Mouse (Mus musculus) CH12.LX (cell line): ENCODE results near the gene Cox17. TPM values are rescaled to one million over a fixed set of nuclear protein-coding genes. Genes with fewer than 3 reads are reported as not detected.

Experiments used
- DNase-seq: peaks from one replicate; pipeline ENCODE4 v3.0.0-alpha.2; 2013; ENCODE audit errors: extremely low read depth
- H3K27ac ChIP-seq: 2 replicates; pipeline ENCODE4 v1.5.1; 2012; ENCODE audit warnings: low read depth, mild to moderate bottlenecking, control low read depth, moderate library complexity; ENCODE audit not compliant: insufficient read depth
- H3K27me3 ChIP-seq: replicated peaks from 2 replicates; pipeline ENCODE3; 2012; ENCODE audit warnings: inconsistent platforms
- H3K36me3 ChIP-seq, 2 experiments: replicated peaks in 1 of 2; 2 replicates each; pipeline versions ENCODE3 to v1.6.1; 2012; ENCODE audit warnings: inconsistent platforms in 1 of 2, low read length in 1 of 2, mild to moderate bottlenecking in 1 of 2, mixed read lengths in 1 of 2, moderate library complexity in 1 of 2; ENCODE audit not compliant: control insufficient read depth in 1 of 2, insufficient read depth in 1 of 2
- H3K4me1 ChIP-seq, 2 experiments: 2 replicates each; pipeline ENCODE4 v1.6.1; 2012; ENCODE audit warnings: inconsistent platforms in 1 of 2, moderate library complexity in 1 of 2; ENCODE audit not compliant: insufficient read depth in 2 of 2, control insufficient read depth in 1 of 2
- H3K4me2 ChIP-seq: 2 replicates; pipeline ENCODE4 v1.6.1; 2012; ENCODE audit warnings: low read depth, mild to moderate bottlenecking, control low read depth; ENCODE audit not compliant: poor library complexity, insufficient read depth, severe bottlenecking
- H3K4me3 ChIP-seq, 3 experiments: fragments of 150-350 bp in 1 of 3; sonication (generic) in 1 of 3; replicated peaks in 1 of 3; 2 replicates each; pipeline versions ENCODE3 to v1.5.1; 2011 to 2012; ENCODE audit warnings: low read depth in 2 of 3, low read length in 2 of 3, mild to moderate bottlenecking in 2 of 3, moderate library complexity in 2 of 3, control low read depth in 1 of 3, improper control_type of control experiment in 1 of 3, inconsistent platforms in 1 of 3, mixed read lengths in 1 of 3; ENCODE audit not compliant: poor library complexity in 1 of 3
- H3K79me2 ChIP-seq: replicated peaks from 2 replicates; pipeline ENCODE4 v1.6.1; 2012; ENCODE audit warnings: mild to moderate bottlenecking, moderate library complexity; ENCODE audit not compliant: control insufficient read depth, poor library complexity, insufficient read depth, severe bottlenecking; ENCODE audit errors: extremely low read depth
- H3K9ac ChIP-seq: 2 replicates; pipeline ENCODE4 v1.6.1; 2012; ENCODE audit warnings: low read depth, mild to moderate bottlenecking, control low read depth, moderate library complexity; ENCODE audit not compliant: insufficient read depth
- H3K9me3 ChIP-seq: replicated peaks from 2 replicates; pipeline ENCODE3; 2012; ENCODE audit warnings: low read length, inconsistent platforms, mixed read lengths
- CHD1 ChIP-seq: IDR thresholded peaks from 2 replicates; pipeline ENCODE4 v1.6.1; 2012; ENCODE audit warnings: low read depth, low read length, improper control_type of control experiment, inconsistent platforms
- CHD2 ChIP-seq: IDR thresholded peaks from 2 replicates; pipeline ENCODE4 v1.6.1; 2011; ENCODE audit warnings: low read length, improper control_type of control experiment
- CTCF ChIP-seq, 2 experiments: IDR thresholded peaks in 1 of 2; conservative IDR thresholded peaks in 1 of 2; 2 replicates each; pipeline ENCODE4 v1.5.1; 2011 to 2012; ENCODE audit warnings: low read depth in 2 of 2, low read length in 2 of 2, improper control_type of control experiment in 1 of 2, inconsistent platforms in 1 of 2, mild to moderate bottlenecking in 1 of 2, moderate library complexity in 1 of 2
- ELF1 ChIP-seq: IDR thresholded peaks from 2 replicates; pipeline ENCODE4 v1.6.1; 2014; ENCODE audit warnings: low read depth, mild to moderate bottlenecking, inconsistent platforms, low read length, improper control_type of control experiment
- EP300 ChIP-seq: IDR thresholded peaks from 2 replicates; pipeline ENCODE4 v1.6.1; 2011; ENCODE audit warnings: low read length, improper control_type of control experiment
- JUN ChIP-seq: IDR thresholded peaks from 2 replicates; pipeline ENCODE4 v1.6.1; 2011; ENCODE audit warnings: low read depth, mild to moderate bottlenecking, low read length, improper control_type of control experiment, moderate library complexity; ENCODE audit not compliant: insufficient read depth
- JUND ChIP-seq: conservative IDR thresholded peaks from 2 replicates; pipeline ENCODE4 v1.6.1; 2011; ENCODE audit warnings: low read depth, low read length, improper control_type of control experiment
- KAT2A ChIP-seq: IDR thresholded peaks from 2 replicates; pipeline ENCODE4 v1.6.1; 2012; ENCODE audit warnings: low read length, improper control_type of control experiment, inconsistent platforms; ENCODE audit not compliant: insufficient replicate concordance
- MAFK ChIP-seq: IDR thresholded peaks from 2 replicates; pipeline ENCODE4 v1.6.1; 2011; ENCODE audit warnings: low read length, improper control_type of control experiment; ENCODE audit not compliant: insufficient replicate concordance
- MAX ChIP-seq: IDR thresholded peaks from 2 replicates; pipeline ENCODE4 v1.6.1; 2011; ENCODE audit warnings: low read length, improper control_type of control experiment
- MAZ ChIP-seq: IDR thresholded peaks from 2 replicates; pipeline ENCODE4 v1.6.1; 2012; ENCODE audit warnings: low read depth, mild to moderate bottlenecking, inconsistent platforms, low read length, improper control_type of control experiment, moderate library complexity
- MEF2A ChIP-seq: IDR thresholded peaks from 2 replicates; pipeline ENCODE4 v1.6.1; 2014; ENCODE audit warnings: low read depth, mild to moderate bottlenecking, inconsistent platforms, low read length, improper control_type of control experiment, borderline replicate concordance
- MYC ChIP-seq: IDR thresholded peaks from 2 replicates; pipeline ENCODE4 v1.6.1; 2011; ENCODE audit warnings: low read depth, mild to moderate bottlenecking, improper control_type of control experiment, low read length
- NELFE ChIP-seq: IDR thresholded peaks from 2 replicates; pipeline ENCODE4 v1.6.1; 2011; ENCODE audit warnings: low read depth, low read length, improper control_type of control experiment
- NRF1 ChIP-seq: IDR thresholded peaks from 2 replicates; pipeline ENCODE4 v1.6.1; 2014; ENCODE audit warnings: low read depth, mild to moderate bottlenecking, inconsistent platforms, low read length, improper control_type of control experiment, moderate library complexity
- PAX5 ChIP-seq: IDR thresholded peaks from 2 replicates; pipeline ENCODE4 v1.6.1; 2012; ENCODE audit warnings: low read length, inconsistent platforms, mixed read lengths
- POLR2A ChIP-seq: IDR thresholded peaks from 2 replicates; pipeline ENCODE4 v1.6.1; 2011; ENCODE audit warnings: low read depth, mild to moderate bottlenecking, improper control_type of control experiment, low read length
- POLR2AphosphoS2 ChIP-seq: IDR thresholded peaks from 2 replicates; pipeline ENCODE4 v1.6.1; 2011; ENCODE audit warnings: low read depth, low read length, improper control_type of control experiment
- RAD21 ChIP-seq: IDR thresholded peaks from 2 replicates; pipeline ENCODE4 v1.6.1; 2011; ENCODE audit warnings: low read depth, mild to moderate bottlenecking, low read length, improper control_type of control experiment, moderate library complexity
- RCOR1 ChIP-seq: conservative IDR thresholded peaks from 2 replicates; pipeline ENCODE4 v1.6.1; 2012; ENCODE audit warnings: low read depth, mild to moderate bottlenecking, inconsistent platforms, low read length, improper control_type of control experiment
- SMC3 ChIP-seq: IDR thresholded peaks from 2 replicates; pipeline ENCODE4 v1.6.1; 2011; ENCODE audit warnings: low read depth, low read length, improper control_type of control experiment
- TBP ChIP-seq: conservative IDR thresholded peaks from 2 replicates; pipeline ENCODE4 v1.6.1; 2011; ENCODE audit warnings: low read depth, low read length, improper control_type of control experiment
- TCF12 ChIP-seq: IDR thresholded peaks from 2 replicates; pipeline ENCODE4 v1.6.1; 2014; ENCODE audit warnings: low read depth, mild to moderate bottlenecking, inconsistent platforms, low read length, improper control_type of control experiment
- UBTF ChIP-seq: IDR thresholded peaks from 2 replicates; pipeline ENCODE4 v1.6.1; 2012; ENCODE audit warnings: low read depth, mild to moderate bottlenecking, inconsistent platforms, low read length, improper control_type of control experiment, moderate library complexity
- USF1 ChIP-seq: IDR thresholded peaks from 2 replicates; pipeline ENCODE4 v1.6.1; 2014; ENCODE audit warnings: low read depth, mild to moderate bottlenecking, inconsistent platforms, low read length, improper control_type of control experiment
- USF2 ChIP-seq: conservative IDR thresholded peaks from 2 replicates; pipeline ENCODE4 v1.6.1; 2011; ENCODE audit warnings: low read depth, low read length, improper control_type of control experiment
- ZC3H11A ChIP-seq: IDR thresholded peaks from 2 replicates; pipeline ENCODE4 v1.6.1; 2012; ENCODE audit warnings: low read depth, mild to moderate bottlenecking, inconsistent platforms, low read length, improper control_type of control experiment
- ZNF384 ChIP-seq: IDR thresholded peaks from 2 replicates; pipeline ENCODE4 v1.6.1; 2012; ENCODE audit warnings: low read depth, low read length, improper control_type of control experiment, inconsistent platforms
- dilution Hi-C: fragments of 300-500 bp; cut with MboI; formaldehyde crosslinking; loops from 2 replicates; pipeline ENCODE4 v1.14.3; 2020; ENCODE audit warnings: low sequenced_read_pairs; ENCODE audit not compliant: extremely low pct_unique_long_range_greater_than_20kb, extremely low pct_ligation_motif_present
- in situ Hi-C: fragments of 300-500 bp; cut with MboI; formaldehyde crosslinking; loops from 3 replicates; pipeline ENCODE4 v1.14.3; 2019; ENCODE audit warnings: low sequenced_read_pairs, low pct_ligation_motif_present, low pct_unique_long_range_greater_than_20kb, mixed read lengths
- polyA plus RNA-seq: library from polyadenylated mRNA; unstranded; fragments of >175 nt; gene quantifications from 2 replicates; pipeline ENCODE4 v1.2.1, GENCODE M21; 2012; ENCODE audit warnings: low read depth; ENCODE audit not compliant: insufficient read length
- total RNA-seq, 2 experiments: library from RNA; depleted of rRNA; stranded (reverse); fragments of 300-350 nt in 1 of 2; fragments of >200 nt in 1 of 2; gene quantifications; 2 replicates each; pipeline ENCODE4 v1.2.3; 2012 to 2014

Gene Cox17
- total and polyA plus RNA-seq, 3 experiments = 410 to 706 (median 622) TPM

DNA sequence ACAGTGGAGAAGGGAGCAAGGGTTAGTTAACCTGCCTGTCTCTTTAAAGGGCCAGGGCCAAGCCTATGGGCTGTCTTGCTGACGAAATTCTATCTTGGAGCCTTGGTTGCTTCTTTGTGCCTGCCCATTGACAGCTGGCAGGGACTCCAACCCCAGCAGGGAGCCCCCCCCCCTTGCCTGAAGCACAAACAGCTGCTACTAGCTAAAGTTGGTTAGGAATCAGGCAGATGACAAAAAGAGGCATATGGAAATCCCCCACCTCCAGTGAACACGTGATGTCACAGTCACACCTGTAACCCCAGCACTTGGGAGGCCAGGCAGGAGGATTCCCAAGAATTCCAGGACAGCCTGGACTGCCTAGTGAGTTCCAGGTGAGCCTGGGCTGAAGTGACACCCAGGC is 13.5 kb downstream of the Cox17 start (continued):
- TF ChIP-seq MAZ (no peak), MAFK (no peak), JUND (no peak), POLR2AphosphoS2 (no peak), CHD2 (no peak), TCF12 (peak; percentile 88), CHD1 (no peak), POLR2A (no peak), RAD21 (no peak), USF1 (peak; percentile 62)

GRCm38 (mm10) chr16:38361933-38362332 is 15.1 kb downstream of the Cox17 start, which contains the start of gene Popdc2:
Gene Popdc2, plus strand, starts transcription at chr16:38362209.
- no peaks in the 10 kb centered on the region for H3K79me2 ChIP-seq
- peaks cover 0 to 34% of the 10 kb centered on the region in 2 experiments for H3K36me3 ChIP-seq
- H3K4me3 ChIP-seq = no peak within 1 kb of the TSS
- no peak within 1 kb of the TSS for H3K4me2 ChIP-seq
- dilution Hi-C loops = no loop called here
- in situ Hi-C loops = no loop called here
- H3K27ac ChIP-seq = no peak within 1 kb of the TSS
- peaks cover 28 to 60% of the 10 kb centered on the region in 2 experiments for H3K4me1 ChIP-seq
- no peak within 1 kb of the TSS for H3K9ac ChIP-seq
- peaks cover 2% of the 10 kb centered on the region for H3K9me3 ChIP-seq
- no peaks in the 10 kb centered on the region for H3K27me3 ChIP-seq
- no peak for DNase-seq
- TF ChIP-seq UBTF (no peak), PAX5 (no peak), NELFE (no peak), ZNF384 (no peak), MYC (no peak)
- TF ChIP-seq, all 38 proteins: peak for 0

GRCm38 (mm10) chr16:38362493-38363255 is 15.9 kb downstream of the Cox17 start:
- in situ Hi-C loops = no loop called here
- no peaks in the 10 kb centered on the region for H3K27me3 ChIP-seq
- H3K4me2 ChIP-seq = no peak overlapping the region
- peaks cover 28 to 60% of the 10 kb centered on the region in 2 experiments for H3K4me1 ChIP-seq
- dilution Hi-C loops = no loop called here
- H3K36me3 ChIP-seq = peaks cover 0 to 26% of the 10 kb centered on the region in 2 experiments
- peaks cover 2% of the 10 kb centered on the region for H3K9me3 ChIP-seq
- H3K4me3 ChIP-seq = no peak overlapping the region
- DNase-seq = no peak
- H3K27ac ChIP-seq = no peak overlapping the region
- TF ChIP-seq JUN (no peak), JUND (no peak), MAX (no peak), NRF1 (no peak), USF1 (no peak), CHD1 (no peak), POLR2A (no peak), KAT2A (no peak), TCF12 (no peak), ELF1 (no peak), ZC3H11A (no peak), USF2 (no peak), CTCF (conservative IDR thresholded peaks at IDR 0.05 in 1 of 2, IDR thresholded peaks at IDR 0.05 in 1 of 2; ENCODE audit: low read depth in 2 of 2, low read length in 2 of 2) (no peak), SMC3 (no peak), TBP (no peak), EP300 (no peak), RCOR1 (no peak), MEF2A (no peak), MAZ (no peak)
- TF ChIP-seq, all 38 proteins: peak for 0
- no peaks in the 10 kb centered on the region for H3K79me2 ChIP-seq
- no peak overlapping the region for H3K9ac ChIP-seq
